Mouse (Mus musculus): ENCODE measurements around the gene Clec9a.

- no peak for TF ChIP-seq POLR2A (IDR thresholded peaks at IDR 0.05; ENCODE audit: extremely low read depth, insufficient read depth, low read length)
- TF ChIP-seq CTCF (IDR thresholded peaks at IDR 0.05; ENCODE audit: extremely low read depth, insufficient read depth, low read length), result no peak
Observed at GRCm38 (mm10) chr6:129405999-129406398, 2.7 kb upstream of the Clec9a start.

All from cortical plate, adult 2 months (tissue).